Mouse (Mus musculus) liver, adult 2 months (tissue): ENCODE measurements around the gene Prok1.

Experiments
- CTCF ChIP-seq: fragments of 200-500 bp; IDR thresholded peaks from 2 replicates; pipeline ENCODE4 v1.5.1; 2011; ENCODE audit warnings: low read depth, low read length, control low read depth
- POLR2A ChIP-seq: fragments of 200-500 bp; IDR thresholded peaks from 2 replicates; pipeline ENCODE4 v1.6.1; 2011; ENCODE audit warnings: low read length, control low read depth; ENCODE audit not compliant: insufficient read depth; ENCODE audit errors: extremely low read depth

GRCm38 (mm10) chr3:107223230-107223629, 16.3 kb downstream of the Prok1 start:
- no peak for TF ChIP-seq POLR2A
- TF ChIP-seq CTCF, result no peak
